Mouse (Mus musculus) heart, embryonic 10.5 days (tissue): ENCODE data around the gene Vmn2r86. TPM values are rescaled to one million over a fixed set of nuclear protein-coding genes. Genes with fewer than 3 reads are reported as not detected.

ENCODE experiments used
- polyA plus RNA-seq: library from polyadenylated mRNA; unstranded; fragments of >200 nt; fragmentation: Nextera tagmentation; extraction: Ambion mirVana; gene quantifications from 2 replicates; pipeline ENCODE4 v1.2.1, GENCODE M21; 2016

The Vmn2r86 gene
- polyA plus RNA-seq, 1 experiment from 2014 or later: not detected

Other genes with a start within 250 kb of the Vmn2r86 start
- gene Olfr827, start 241.6 kb downstream of the Vmn2r86 start, polyA plus RNA-seq: not detected in 2 replicates
- gene Neurod4, start 175.8 kb downstream of the Vmn2r86 start, polyA plus RNA-seq: 0.06 and 0.28 TPM in 2 replicates
- 0.23 TPM in 1 of 2 replicates, not detected in the other for gene Tespa1, start 133.2 kb downstream of the Vmn2r86 start, polyA plus RNA-seq
- gene Vmn2r84, start 61.7 kb downstream of the Vmn2r86 start, polyA plus RNA-seq: not detected in 2 replicates
- not detected in 2 replicates for gene Vmn2r85, start 26.3 kb downstream of the Vmn2r86 start, polyA plus RNA-seq
- not detected in 2 replicates for gene Vmn2r87, start 41.3 kb upstream of the Vmn2r86 start, polyA plus RNA-seq